Mouse (Mus musculus) gastrocnemius, adult 8-10 months (tissue): Measurements from ENCODE around the gene Insm1. TPM values are rescaled to one million over a fixed set of nuclear protein-coding genes. Genes with fewer than 3 reads are reported as not detected.

Experiments used
- DNase-seq, 2 experiments: peaks; one replicate each; pipeline ENCODE4 v3.0.0; 2022; ENCODE audit warnings: low spot score in 2 of 2
- total RNA-seq, 4 experiments: library from RNA; stranded (reverse); gene quantifications; 2 replicates each; pipeline ENCODE4 v1.2.4; 2022

The Insm1 gene
- total RNA-seq, 4 experiments from 2014 or later: not detected

- DNase-seq: no peak
These were observed 2.4 kb downstream of the Insm1 start for GRCm38 (mm10) chr2:146224141-146224540.

- no peak for DNase-seq
These were observed 4.1 kb downstream of the Insm1 start for GRCm38 (mm10) chr2:146225818-146226217.

GRCm38 (mm10) chr2:146226484-146226883, 4.8 kb downstream of the Insm1 start:
- DNase-seq: no peak

- DNase-seq: no peak
These were observed 5.9 kb downstream of the Insm1 start for GRCm38 (mm10) chr2:146227646-146228045.

GRCm38 (mm10) chr2:146228435-146228834, 6.7 kb downstream of the Insm1 start:
- DNase-seq: no peak

- DNase-seq: no peak
These were observed 9.8 kb downstream of the Insm1 start for GRCm38 (mm10) chr2:146231485-146231884.

- DNase-seq: no peak
These were observed 17.6 kb downstream of the Insm1 start for GRCm38 (mm10) chr2:146239196-146239747.

- DNase-seq: no peak
These were observed 22.3 kb downstream of the Insm1 start for GRCm38 (mm10) chr2:146244049-146244448.

- no peak for DNase-seq
These were observed 23.7 kb downstream of the Insm1 start for GRCm38 (mm10) chr2:146245401-146245800.

- DNase-seq: no peak
These were observed 24.8 kb downstream of the Insm1 start for GRCm38 (mm10) chr2:146246409-146247075.

- no peak for DNase-seq
These were observed 25.9 kb downstream of the Insm1 start for GRCm38 (mm10) chr2:146247576-146247975.

- no peak for DNase-seq
These were observed 27.3 kb downstream of the Insm1 start for GRCm38 (mm10) chr2:146249033-146249432.

GRCm38 (mm10) chr2:146250236-146250904, 28.6 kb downstream of the Insm1 start:
- no peak for DNase-seq

GRCm38 (mm10) chr2:146254387-146254786, 32.7 kb downstream of the Insm1 start:
- no peak for DNase-seq

GRCm38 (mm10) chr2:146255636-146256035, 33.9 kb downstream of the Insm1 start:
- no peak for DNase-seq

GRCm38 (mm10) chr2:146256321-146256875, 34.7 kb downstream of the Insm1 start:
- no peak for DNase-seq

GRCm38 (mm10) chr2:146257037-146257436, 35.3 kb downstream of the Insm1 start:
- DNase-seq: no peak

GRCm38 (mm10) chr2:146257609-146258008, 35.9 kb downstream of the Insm1 start:
- no peak for DNase-seq

GRCm38 (mm10) chr2:146258736-146259469, 37.2 kb downstream of the Insm1 start:
- DNase-seq: no peak

- DNase-seq: no peak
These were observed 38.3 kb downstream of the Insm1 start for GRCm38 (mm10) chr2:146259787-146260560.

GRCm38 (mm10) chr2:146261146-146261545, 39.4 kb downstream of the Insm1 start:
- DNase-seq: no peak
